Mouse (Mus musculus) neural tube, postnatal 0 days (tissue): ENCODE data around the gene Spc24. TPM values are rescaled to one million over a fixed set of nuclear protein-coding genes. Genes with fewer than 3 reads are reported as not detected.

Experiments used
- microRNA-seq: library from miRNA; unstranded; fragments of <30 nt; microRNA quantifications from one replicate; pipeline ENCODE4, GENCODE M21; 2016
- polyA plus RNA-seq: library from polyadenylated mRNA; unstranded; fragments of >200 nt; fragmentation: Nextera tagmentation; extraction: Ambion mirVana; gene quantifications from 2 replicates; pipeline ENCODE4 v1.2.1, GENCODE M21; 2015

Gene Spc24
- polyA plus RNA-seq = 11.5 and 14.8 TPM in 2 replicates

GRCm38 (mm10) chr9:21760155-21761088 is at the start of gene Spc24:
Gene Spc24 (minus strand): TSS chr9:21760303.

DNA sequence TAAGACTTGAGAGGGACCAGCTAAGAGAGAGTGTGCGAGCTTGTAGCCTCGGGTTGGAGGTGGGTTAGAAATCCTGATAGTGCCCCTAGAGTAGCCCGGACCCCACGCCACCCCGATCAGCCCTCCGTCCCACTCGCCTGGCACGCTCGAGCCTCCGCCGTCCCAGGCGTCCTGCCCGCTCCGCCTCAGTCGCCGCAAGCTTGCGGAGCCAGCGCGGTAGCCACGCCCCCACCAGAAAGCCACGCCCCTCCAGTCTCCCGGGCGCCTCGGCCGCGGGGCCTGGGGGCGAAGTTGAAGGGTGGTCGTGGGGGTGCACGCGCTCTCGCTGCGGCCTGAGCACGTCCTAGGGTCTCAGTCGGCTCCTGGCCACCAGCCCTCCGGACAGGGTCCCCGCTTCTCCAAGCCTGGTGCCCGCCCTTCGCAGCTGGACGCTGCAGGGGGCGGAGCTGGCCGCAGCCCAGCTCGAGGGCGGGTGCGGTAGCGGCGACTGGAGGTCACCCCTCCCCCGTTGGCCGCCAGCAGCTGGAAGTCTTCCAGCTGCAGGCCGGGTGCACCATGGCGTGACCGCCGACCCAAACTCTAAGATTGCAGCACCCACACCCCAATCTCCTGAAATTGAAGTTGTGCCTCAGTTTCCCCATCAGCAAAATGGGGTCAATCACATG is 38.4 kb upstream of the Spc24 start, which contains the start of gene Kank2:
TSS of gene Kank2 (minus strand) at position 400 of the 665 bp plus-strand sequence.

GRCm38 (mm10) chr9:21723377-21724146 is 36.5 kb downstream of the Spc24 start, which contains the start of gene Ldlr:
Gene Ldlr (plus strand): TSS chr9:21723483.

Small RNA genes lying within 50 kb of the gene (microRNA-seq; reads per million reads assigned to microRNA genes)
- 5.2 reads per million, percentile 12 among the genes with 10 or more reads in this experiment for gene Mir7083

Other genes starting within 250 kb of the Spc24 start
- gene AB124611, start 234.1 kb downstream of the Spc24 start, polyA plus RNA-seq = 1.2 and 1.6 TPM in 2 replicates
- gene Carm1, start 213.4 kb downstream of the Spc24 start, polyA plus RNA-seq = 24.3 and 30.1 TPM in 2 replicates
- 48.5 and 49.7 TPM in 2 replicates for gene Timm29, start 167.6 kb downstream of the Spc24 start, polyA plus RNA-seq
- gene Yipf2, start 167.5 kb downstream of the Spc24 start, polyA plus RNA-seq = 18.7 and 21.2 TPM in 2 replicates
- gene Smarca4, start 144.1 kb downstream of the Spc24 start, polyA plus RNA-seq = 62.2 and 75.6 TPM in 2 replicates
- 13.2 and 13.5 TPM in 2 replicates for gene Ldlr, start 36.8 kb downstream of the Spc24 start, polyA plus RNA-seq
- 3.9 and 4.1 TPM in 2 replicates for gene Kank2, start 38.4 kb upstream of the Spc24 start, polyA plus RNA-seq
- gene Angptl8, start 75.2 kb upstream of the Spc24 start, polyA plus RNA-seq = 0.83 and 0.90 TPM in 2 replicates
- 13.8 and 14.4 TPM in 2 replicates for gene Dock6, start 92.3 kb upstream of the Spc24 start, polyA plus RNA-seq
- gene Rab3d, start 157.9 kb upstream of the Spc24 start, polyA plus RNA-seq = 20.0 and 20.9 TPM in 2 replicates
- 4.5 and 6.7 TPM in 2 replicates for gene Ccdc159, start 167.2 kb upstream of the Spc24 start, polyA plus RNA-seq
- gene Tmem205, start 167.3 kb upstream of the Spc24 start, polyA plus RNA-seq = 65.2 and 67.6 TPM in 2 replicates
- 103 and 112 TPM in 2 replicates for gene Plppr2, start 176.7 kb upstream of the Spc24 start, polyA plus RNA-seq
- 7.8 and 8.5 TPM in 2 replicates for gene Swsap1, start 195.5 kb upstream of the Spc24 start, polyA plus RNA-seq
- gene Epor, start 203.2 kb upstream of the Spc24 start, polyA plus RNA-seq = 1.4 and 1.6 TPM in 2 replicates
- gene Rgl3, start 229.1 kb upstream of the Spc24 start, polyA plus RNA-seq = 2.9 and 3.0 TPM in 2 replicates
- 3.5 and 4.1 TPM in 2 replicates for gene Ccdc151, start 242.3 kb upstream of the Spc24 start, polyA plus RNA-seq
- gene Prkcsh, start 242.5 kb upstream of the Spc24 start, polyA plus RNA-seq = 70.2 and 80.7 TPM in 2 replicates